Mouse (Mus musculus): Measurements from ENCODE around the gene Gm6164. TPM values are rescaled to one million over a fixed set of nuclear protein-coding genes. Genes with fewer than 3 reads are reported as not detected.

Gene Gm6164
- polyA plus RNA-seq (2015; fragmentation: Illumina TruSeq; extraction: RNeasy Lipid Tissue Mini Kit (QIAGEN cat#74804); ENCODE audit: insufficient read depth, low replicate concordance), result not detected

GRCm38 (mm10) chr7:20205507-20205906 lies at the start of gene Gm6164:
TSS of gene Gm6164 (minus strand) at chr7:20205607.

GRCm38 (mm10) chr7:20233728-20234127 lies 28.3 kb upstream of the Gm6164 start, which contains the start of gene Gm4498:
TSS of gene Gm4498 (minus strand) at chr7:20233828.

DNA sequence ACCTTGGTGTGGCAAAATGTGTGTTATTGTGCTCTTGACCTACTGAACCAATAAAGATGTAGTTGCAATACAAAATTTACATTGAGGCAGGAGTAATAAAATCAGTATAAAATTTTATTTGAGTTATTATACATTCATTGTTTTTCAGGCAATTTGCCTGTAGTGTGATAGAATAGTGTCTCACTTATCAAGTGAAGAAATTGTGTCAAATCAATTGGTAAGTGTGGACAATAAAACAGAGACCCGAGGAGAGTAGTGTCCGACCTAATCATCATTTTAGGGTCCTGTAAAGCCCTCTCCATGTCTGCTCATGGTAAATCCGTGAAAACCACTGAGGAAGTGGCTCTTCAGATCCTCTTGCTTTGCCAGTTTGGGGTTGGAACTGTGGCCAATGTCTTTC lies 12.0 kb downstream of the Gm6164 start, which contains the start of gene Vmn1r95:
Gene Vmn1r95, plus strand, starts transcription at position 301 of the 400 bp plus-strand sequence.

DNA sequence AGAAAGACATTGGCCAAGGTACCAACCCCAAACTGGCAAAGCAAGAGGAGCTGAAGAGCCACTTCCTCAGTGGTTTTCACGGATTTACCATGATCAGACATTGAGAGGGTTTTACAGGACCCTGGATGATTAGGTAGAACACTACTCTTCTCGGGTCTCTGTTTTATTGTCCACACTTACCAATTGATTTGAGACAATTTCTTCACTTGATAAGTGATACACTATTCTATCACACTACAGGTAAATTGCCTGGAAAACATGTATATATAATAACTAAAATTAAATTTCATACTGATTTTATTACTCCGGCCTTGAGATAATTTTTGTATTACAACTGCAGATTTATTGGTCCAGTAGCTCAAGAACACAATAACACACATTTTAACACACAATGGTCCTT lies 37.1 kb downstream of the Gm6164 start, which contains the start of gene Vmn1r94:
Gene Vmn1r94, minus strand, starts transcription at position 101 of the 400 bp plus-strand sequence.

Other genes starting within 250 kb of the Gm6164 start
- not detected for gene Ceacam20, start 240.2 kb downstream of the Gm6164 start, polyA plus RNA-seq (2015; fragmentation: Illumina TruSeq; extraction: RNeasy Lipid Tissue Mini Kit (QIAGEN cat#74804); ENCODE audit: insufficient read depth, low replicate concordance)
- not detected for gene Nlrp9b, start 214.1 kb downstream of the Gm6164 start, polyA plus RNA-seq (2015; fragmentation: Illumina TruSeq; extraction: RNeasy Lipid Tissue Mini Kit (QIAGEN cat#74804); ENCODE audit: insufficient read depth, low replicate concordance)
- not detected for gene Vmn1r91, start 105.9 kb downstream of the Gm6164 start, polyA plus RNA-seq (2015; fragmentation: Illumina TruSeq; extraction: RNeasy Lipid Tissue Mini Kit (QIAGEN cat#74804); ENCODE audit: insufficient read depth, low replicate concordance)
- gene Gm16442, start 83.0 kb downstream of the Gm6164 start, polyA plus RNA-seq (2015; fragmentation: Illumina TruSeq; extraction: RNeasy Lipid Tissue Mini Kit (QIAGEN cat#74804); ENCODE audit: insufficient read depth, low replicate concordance), result not detected
- gene Vmn1r93, start 66.5 kb downstream of the Gm6164 start, polyA plus RNA-seq (2015; fragmentation: Illumina TruSeq; extraction: RNeasy Lipid Tissue Mini Kit (QIAGEN cat#74804); ENCODE audit: insufficient read depth, low replicate concordance), result not detected
- gene Vmn1r94, start 37.2 kb downstream of the Gm6164 start, polyA plus RNA-seq (2015; fragmentation: Illumina TruSeq; extraction: RNeasy Lipid Tissue Mini Kit (QIAGEN cat#74804); ENCODE audit: insufficient read depth, low replicate concordance), result not detected
- not detected for gene Vmn1r95, start 11.9 kb downstream of the Gm6164 start, polyA plus RNA-seq (2015; fragmentation: Illumina TruSeq; extraction: RNeasy Lipid Tissue Mini Kit (QIAGEN cat#74804); ENCODE audit: insufficient read depth, low replicate concordance)
- not detected for gene Gm4498, start 28.2 kb upstream of the Gm6164 start, polyA plus RNA-seq (2015; fragmentation: Illumina TruSeq; extraction: RNeasy Lipid Tissue Mini Kit (QIAGEN cat#74804); ENCODE audit: insufficient read depth, low replicate concordance)
- gene Gm5890, start 57.2 kb upstream of the Gm6164 start, polyA plus RNA-seq (2015; fragmentation: Illumina TruSeq; extraction: RNeasy Lipid Tissue Mini Kit (QIAGEN cat#74804); ENCODE audit: insufficient read depth, low replicate concordance), result not detected
- gene Gm4133, start 128.5 kb upstream of the Gm6164 start, polyA plus RNA-seq (2015; fragmentation: Illumina TruSeq; extraction: RNeasy Lipid Tissue Mini Kit (QIAGEN cat#74804); ENCODE audit: insufficient read depth, low replicate concordance), result not detected
- not detected for gene Gm5728, start 169.8 kb upstream of the Gm6164 start, polyA plus RNA-seq (2015; fragmentation: Illumina TruSeq; extraction: RNeasy Lipid Tissue Mini Kit (QIAGEN cat#74804); ENCODE audit: insufficient read depth, low replicate concordance)
- not detected for gene Vmn1r100, start 212.3 kb upstream of the Gm6164 start, polyA plus RNA-seq (2015; fragmentation: Illumina TruSeq; extraction: RNeasy Lipid Tissue Mini Kit (QIAGEN cat#74804); ENCODE audit: insufficient read depth, low replicate concordance)
- gene Vmn1r101, start 237.0 kb upstream of the Gm6164 start, polyA plus RNA-seq (2015; fragmentation: Illumina TruSeq; extraction: RNeasy Lipid Tissue Mini Kit (QIAGEN cat#74804); ENCODE audit: insufficient read depth, low replicate concordance), result not detected